ENCODE assay signal across 26 mouse cellular contexts in genomic region chr17:73284301-73284700, GRCm38 (mm10).
DNase-seq lines count a peak whose midpoint lies in the region; ATAC-seq and TF ChIP-seq lines count a peak whose summit lies in the region.
"Had no signal": no experiment of that assay in that cellular context is flagged by ENCODE, and none has a peak within 500 bp of the region (broad histone marks: within the 10 kb centered on the region; RNA-seq: fewer than 3 reads in every experiment).

No protein-coding gene starts in this region.

- no peaks in the 10 kb centered on the region for H3K36me3 ChIP-seq in kidney, adult 2 months (ENCODE audit: control insufficient read depth, insufficient read depth, low read length)
- no peaks in the 10 kb centered on the region for H3K36me3 ChIP-seq in lung, embryonic 16.5 days (ENCODE audit: control insufficient read depth, insufficient read depth, low read length)
- H3K36me3 ChIP-seq in limb, embryonic 14.5 days (ENCODE audit: control insufficient read depth, insufficient read depth, low read length) = no peaks in the 10 kb centered on the region
- H3K36me3 ChIP-seq: G1E; heart, embryonic 13.5 days; limb, embryonic 15.5 days; liver, embryonic 15.5 days; neural tube, embryonic 15.5 days had no signal

- peak overlapping the region; percentile 27; the same call in 1 of the 2 replicates for H3K27ac ChIP-seq in kidney, adult 2 months (ENCODE audit: insufficient read depth, low read depth, low read length)
- peak overlapping the region; percentile 66 for H3K27ac ChIP-seq in lung, embryonic 16.5 days (ENCODE audit: low read length)
- no peak overlapping the region for H3K27ac ChIP-seq in limb, embryonic 14.5 days (replicated peaks; ENCODE audit: low read depth, low read length)
- H3K27ac ChIP-seq: heart, embryonic 13.5 days; hindbrain, embryonic 14.5 days; left cerebral cortex, adult 2 months; limb, embryonic 15.5 days; liver, embryonic 15.5 days; neural tube, embryonic 15.5 days had no signal

- TF ChIP-seq CTCF in kidney, adult 2 months (conservative IDR thresholded peaks at IDR 0.05; ENCODE audit: insufficient read depth, insufficient read length, low read depth, low read length) = no peak

- WGBS in kidney, adult 2 months = 35% methylated on average over 2 of the region's 2 CpGs
- 21% methylated on average over 2 of the region's 2 CpGs for WGBS in lung, embryonic 16.5 days
- WGBS in limb, embryonic 14.5 days = 12% methylated on average over 2 of the region's 2 CpGs

- H3K4me3 ChIP-seq in kidney, adult 2 months (ENCODE audit: insufficient read depth, low read depth, low read length) = no peak overlapping the region
- no peak overlapping the region for H3K4me3 ChIP-seq in lung, embryonic 16.5 days (ENCODE audit: low read length)
- H3K4me3 ChIP-seq in limb, embryonic 14.5 days (replicated peaks; ENCODE audit: low read length) = no peak overlapping the region
- H3K4me3 ChIP-seq: heart, embryonic 13.5 days; left cerebral cortex, adult 2 months; limb, embryonic 15.5 days; liver, embryonic 15.5 days; neural tube, embryonic 15.5 days had no signal

- no peak overlapping the region; the same call in 1 of the 2 replicates for H3K9ac ChIP-seq in lung, embryonic 16.5 days (ENCODE audit: low read length)
- H3K9ac ChIP-seq in limb, embryonic 14.5 days (ENCODE audit: low read depth, low read length, severe bottlenecking) = no peak overlapping the region
- H3K9ac ChIP-seq: forebrain, postnatal 0 days; heart, embryonic 13.5 days; hindbrain, embryonic 14.5 days; limb, embryonic 15.5 days; liver, embryonic 15.5 days; neural tube, embryonic 15.5 days had no signal

- ATAC-seq in lung, embryonic 16.5 days (ENCODE audit: low read depth) = peak; percentile 77
- no peak; the same call in 1 of the 2 replicates for ATAC-seq in limb, embryonic 14.5 days (ENCODE audit: low FRiP score, low read depth)
- ATAC-seq: forebrain, postnatal 0 days; intestine, postnatal 0 days; Patski had no signal

- no peak for TF ChIP-seq POLR2A in kidney, adult 2 months (IDR thresholded peaks at IDR 0.05; ENCODE audit: low read depth, low read length)
- TF ChIP-seq POLR2A in limb, embryonic 14.5 days (IDR thresholded peaks at IDR 0.05; ENCODE audit: borderline replicate concordance, extremely low read depth, insufficient read depth, insufficient read length) = no peak

- H3K4me2 ChIP-seq in lung, embryonic 16.5 days (ENCODE audit: low read depth, low read length) = no peak overlapping the region
- H3K4me2 ChIP-seq in limb, embryonic 14.5 days (replicated peaks; ENCODE audit: low read depth, low read length, severe bottlenecking) = no peak overlapping the region
- H3K4me2 ChIP-seq: heart, embryonic 13.5 days; hindbrain, embryonic 14.5 days; limb, embryonic 15.5 days; liver, embryonic 15.5 days; neural tube, embryonic 15.5 days had no signal

- H3K9me3 ChIP-seq in lung, embryonic 16.5 days (ENCODE audit: control insufficient read depth, low read length) = no peaks in the 10 kb centered on the region
- H3K9me3 ChIP-seq in limb, embryonic 14.5 days (ENCODE audit: control insufficient read depth, low read length) = no peaks in the 10 kb centered on the region
- H3K9me3 ChIP-seq: G1E; heart, embryonic 13.5 days; limb, embryonic 15.5 days; liver, embryonic 15.5 days; neural tube, embryonic 15.5 days had no signal

- DNase-seq in kidney, adult 2 months = peak; percentile 41
- no peak for DNase-seq in kidney, postnatal 4 days
- peak; percentile 18 for DNase-seq in kidney, postnatal 14 days
- no peak for DNase-seq in kidney, postnatal 25 days
- no peak for DNase-seq in lung, postnatal 36 days
- DNase-seq in limb, embryonic 14.5 days (ENCODE audit: low spot score) = peak; percentile 62
- DNase-seq: adrenal gland, postnatal 10 days; cerebellum, adult 8-10 months; cerebellum, postnatal 25 days; forebrain, postnatal 0 days; gastrocnemius, postnatal 10 days; heart, postnatal 10 days; midbrain, embryonic 14.5 days; retina, postnatal 1 day; right cerebral cortex, postnatal 14 days; thymus, postnatal 4 days had no signal

- 0 out of 2 replicates have a peak, but pooled peaks cover 2% of the 10 kb centered on the region for H3K4me1 ChIP-seq in kidney, adult 2 months (ENCODE audit: control insufficient read depth, insufficient read depth, low read length)
- H3K4me1 ChIP-seq in lung, embryonic 16.5 days (replicated peaks; ENCODE audit: control insufficient read depth, insufficient read depth, low read length) = no peaks in the 10 kb centered on the region
- H3K4me1 ChIP-seq in limb, embryonic 14.5 days (ENCODE audit: control insufficient read depth, insufficient read depth, low read length) = 0 out of 2 replicates have a peak, but pooled peaks cover 2% of the 10 kb centered on the region
- H3K4me1 ChIP-seq: heart, embryonic 13.5 days; liver, embryonic 15.5 days; neural tube, embryonic 15.5 days had no signal

- H3K27me3 ChIP-seq in kidney, adult 2 months (replicated peaks; ENCODE audit: control insufficient read depth, insufficient read depth, low read length) = no peaks in the 10 kb centered on the region
- H3K27me3 ChIP-seq in lung, embryonic 16.5 days (ENCODE audit: control insufficient read depth, insufficient read depth, low read depth, low read length) = no peaks in the 10 kb centered on the region
- H3K27me3 ChIP-seq in limb, embryonic 14.5 days (ENCODE audit: control insufficient read depth, insufficient read depth, low read length) = no peaks in the 10 kb centered on the region
- H3K27me3 ChIP-seq: heart, embryonic 13.5 days; limb, embryonic 15.5 days; liver, embryonic 15.5 days; neural tube, embryonic 15.5 days; Patski had no signal

Comparison
In these comparisons a context has a peak if more than half of its experiments do, and no peak if none do; other contexts are left out.
1. DNase-seq: peak in kidney, adult 2 months (single experiment), kidney, postnatal 14 days (single experiment) and limb, embryonic 14.5 days (single experiment); none in kidney, postnatal 4 days (0 of 2), kidney, postnatal 25 days (0 of 2) and lung, postnatal 36 days (single experiment).